Mouse (Mus musculus) intestine, embryonic 16.5 days (tissue): ENCODE results near the gene Raet1e. TPM values are rescaled to one million over a fixed set of nuclear protein-coding genes. Genes with fewer than 3 reads are reported as not detected.

ENCODE experiments used
- polyA plus RNA-seq: library from polyadenylated mRNA; unstranded; fragments of >200 nt; fragmentation: Nextera tagmentation; extraction: Ambion mirVana; gene quantifications from 2 replicates; pipeline ENCODE4 v1.2.1, GENCODE M21; 2015

Gene Raet1e
- polyA plus RNA-seq, 1 experiment from 2014 or later, result 4.1 TPM

Other genes starting within 250 kb of the Raet1e start
- not detected in 2 replicates for gene 4930444G20Rik, start 90.5 kb upstream of the Raet1e start, polyA plus RNA-seq
- gene E030030I06Rik, start 9.3 kb upstream of the Raet1e start, polyA plus RNA-seq, result 28.0 and 30.0 TPM in 2 replicates
- 0.29 and 0.31 TPM in 2 replicates for gene H60b, start within 50 bp of the Raet1e start, polyA plus RNA-seq
- gene Raet1d, start 202.0 kb downstream of the Raet1e start, polyA plus RNA-seq, result 5.5 and 7.3 TPM in 2 replicates